Mouse (Mus musculus) v-Abl transformed pro-B cells (cell line): ENCODE measurements around the gene Mlh1.

Experiments used
- in situ Hi-C, 2 experiments: fragments of 400-800 bp; cut with MboI; formaldehyde crosslinking; loops; one replicate each; pipeline ENCODE4 v1.15.1; 2025; ENCODE audit not compliant: unreplicated experiment in 2 of 2

Gene Mlh1

DNA sequence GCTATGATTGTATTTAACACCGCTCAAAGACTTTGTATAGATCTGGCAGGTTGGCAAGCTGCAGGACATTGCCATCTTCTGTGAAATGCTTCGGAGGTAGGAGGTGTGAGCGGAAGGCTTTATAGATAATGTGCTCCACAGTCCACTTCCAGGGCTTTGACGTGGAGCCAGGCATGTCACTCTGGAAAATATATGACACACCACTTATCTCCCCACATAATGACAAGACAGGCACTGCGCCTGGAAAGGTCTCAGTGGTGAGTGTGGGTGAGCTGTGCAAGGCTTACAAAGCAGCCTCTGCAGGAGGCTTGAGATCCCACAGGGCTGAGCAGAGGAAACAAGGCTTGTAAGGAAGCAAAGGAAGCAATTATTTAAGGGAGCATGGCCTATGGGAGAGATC is 43.1 kb downstream of the Mlh1 start:
- in situ Hi-C loops: no loop called here

DNA sequence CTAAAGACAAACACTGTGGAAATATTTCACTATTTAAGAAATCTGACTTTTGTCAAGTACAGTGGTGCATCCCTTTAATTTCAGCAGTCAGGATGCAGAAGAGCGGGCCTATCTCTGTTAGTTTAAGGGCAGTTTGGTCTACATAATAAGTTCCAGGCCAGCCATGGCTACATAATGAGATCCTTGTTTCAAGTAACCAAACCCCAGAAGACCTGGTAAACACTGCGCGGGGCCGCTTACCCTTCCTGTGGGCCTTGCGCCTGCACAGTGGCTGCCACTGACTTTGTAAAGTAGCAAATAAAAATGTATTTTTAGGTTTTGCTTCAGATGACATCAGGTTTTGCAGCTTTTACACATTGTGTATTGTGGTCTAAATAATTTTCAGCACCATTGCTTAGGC is 48.2 kb downstream of the Mlh1 start:
- in situ Hi-C loops: no loop called here

DNA sequence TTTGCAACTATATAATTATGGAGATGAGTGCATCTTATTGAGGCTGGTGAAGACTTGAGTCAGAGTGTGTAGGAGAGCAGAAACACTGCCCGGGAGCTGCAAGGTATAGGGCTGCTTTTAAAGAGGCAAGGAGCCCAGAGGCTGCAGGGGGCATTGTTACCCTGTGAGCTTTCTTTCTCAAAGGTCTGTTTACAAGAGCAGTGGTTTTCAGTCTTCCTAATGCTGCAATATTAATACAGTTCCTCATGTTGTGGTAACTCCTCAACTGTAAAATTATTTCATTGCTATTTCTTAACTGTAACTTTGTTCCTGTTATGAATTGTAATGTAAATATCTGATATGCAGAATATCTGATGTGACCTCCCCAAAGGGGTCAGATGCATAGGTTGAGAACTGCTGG is 50.0 kb downstream of the Mlh1 start:
- in situ Hi-C loops: no loop called here

DNA sequence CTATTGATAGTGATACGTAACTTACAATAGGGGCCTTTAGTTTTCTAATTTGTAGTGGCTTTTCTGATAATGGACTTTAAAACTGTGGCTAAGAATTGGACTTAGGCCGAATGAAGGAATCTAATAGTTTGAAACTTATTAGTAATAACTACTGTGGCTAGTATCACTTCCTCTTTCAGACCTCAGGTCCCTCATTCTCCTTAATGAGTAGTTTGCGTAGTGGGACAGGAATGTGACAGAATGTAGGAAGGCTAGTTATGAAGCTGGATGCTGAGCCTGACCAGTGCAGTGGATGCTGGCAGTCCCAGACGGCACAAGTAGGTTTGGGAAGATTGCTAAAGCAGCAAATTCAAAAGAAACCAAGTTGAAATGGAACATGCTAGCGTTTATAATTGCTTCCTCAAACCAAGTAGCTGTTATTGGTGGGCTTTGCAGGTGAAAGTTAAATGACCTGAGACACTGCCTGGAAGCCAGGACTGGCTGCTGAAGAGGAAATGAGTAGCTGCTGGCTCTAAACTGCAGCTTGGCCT is 51.0 kb downstream of the Mlh1 start:
- in situ Hi-C loops: no loop called here

DNA sequence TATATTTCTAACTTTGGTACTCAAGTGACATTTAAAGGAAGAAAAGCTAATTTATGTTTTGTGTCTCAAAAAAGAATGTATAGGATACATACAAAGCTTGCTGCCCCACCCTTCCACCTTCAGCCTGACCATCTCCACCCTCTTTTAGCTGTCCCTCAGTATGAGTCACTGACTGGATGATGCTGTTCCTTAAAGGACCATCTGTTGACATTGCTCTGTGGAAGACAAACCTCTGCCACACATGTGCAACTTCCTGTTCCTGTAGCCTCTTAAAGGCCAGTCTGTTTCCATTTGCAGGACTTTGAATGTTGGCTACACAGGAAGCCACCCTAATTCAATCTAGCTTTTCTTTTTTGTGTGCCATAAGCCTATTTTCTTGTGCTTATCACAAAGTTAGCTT is 55.2 kb downstream of the Mlh1 start:
- in situ Hi-C loops: no loop called here

DNA sequence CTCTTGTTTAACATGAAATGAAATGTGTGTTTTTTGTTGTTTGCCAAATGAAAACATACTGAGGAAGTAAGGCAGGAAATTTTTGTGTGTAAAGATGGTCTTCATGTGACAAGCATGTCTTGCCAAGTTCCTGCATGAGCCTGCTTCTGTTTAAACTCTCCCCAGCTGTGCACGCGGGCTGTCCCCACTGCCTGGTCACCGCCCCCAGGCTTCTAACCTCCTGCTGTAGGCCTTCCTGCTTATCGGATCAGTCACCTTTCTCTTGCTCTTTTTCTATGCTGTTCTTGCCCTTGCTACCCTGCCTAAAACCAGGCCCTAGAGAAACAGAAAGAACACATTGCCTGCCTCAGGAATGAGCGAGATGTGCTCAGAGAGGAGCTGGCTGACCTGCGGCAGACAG is 58.1 kb downstream of the Mlh1 start:
- in situ Hi-C loops: no loop called here

DNA sequence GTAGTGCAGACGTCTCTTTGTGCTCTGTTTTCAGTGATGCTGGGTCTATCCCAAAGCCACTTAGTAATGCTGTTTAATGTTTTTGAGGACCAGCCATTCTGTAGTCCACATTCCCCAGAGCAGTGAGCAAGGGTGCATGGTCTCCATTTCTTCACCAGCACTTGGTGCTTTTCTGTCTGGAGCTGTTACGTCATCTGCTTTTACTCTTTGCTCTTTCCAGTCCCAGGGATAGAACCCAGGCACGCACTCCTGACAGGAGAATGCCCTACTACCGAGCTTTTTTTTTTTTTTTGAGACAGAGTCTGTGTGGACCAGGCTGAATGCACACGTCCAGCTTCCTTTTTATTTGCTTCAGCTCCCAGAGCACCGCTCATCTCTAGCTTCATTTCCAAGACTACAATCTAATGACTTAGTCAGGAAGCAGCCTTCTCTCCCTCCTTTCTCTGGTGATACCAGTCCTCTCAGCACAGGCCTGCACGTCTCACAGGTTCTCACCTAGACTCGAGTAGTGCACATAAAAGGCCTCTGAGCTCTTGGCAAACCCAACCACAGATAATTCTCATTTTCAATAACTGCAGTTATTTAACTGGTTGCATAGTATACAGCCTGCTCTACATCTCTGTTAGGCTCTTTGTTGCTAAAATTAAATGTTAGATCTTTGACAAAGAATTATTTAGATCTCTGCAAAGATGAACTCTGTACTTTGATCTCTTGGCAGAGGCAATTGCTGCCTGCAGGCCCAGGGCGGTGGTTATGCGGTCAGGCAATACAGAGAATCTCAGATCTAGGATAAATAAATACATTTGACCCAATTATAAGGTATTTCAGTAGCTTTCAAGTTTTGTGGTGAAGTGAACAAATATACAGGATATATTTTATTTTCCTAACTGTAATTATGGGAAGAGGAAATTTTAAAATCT is 60.2 kb downstream of the Mlh1 start:
- in situ Hi-C loops: no loop called here

DNA sequence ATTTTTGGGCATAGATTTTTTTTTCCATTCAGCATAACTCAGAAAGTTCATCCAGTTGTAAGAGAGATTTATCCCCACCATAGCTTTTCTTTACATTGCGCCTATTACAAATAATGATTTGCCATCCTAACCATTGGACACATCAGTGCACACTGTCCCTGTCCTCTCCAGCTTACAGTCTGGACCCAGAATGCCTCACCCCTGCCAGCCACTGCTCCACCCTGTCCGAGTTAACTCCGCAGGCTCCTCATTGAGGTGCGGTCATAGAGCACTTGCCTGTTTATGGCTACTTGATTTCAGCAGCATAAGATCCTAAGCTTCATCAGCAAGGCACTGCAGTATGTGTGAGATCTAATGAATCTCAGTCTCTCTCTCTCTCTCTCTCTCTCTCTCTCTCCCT is 61.2 kb downstream of the Mlh1 start:
- in situ Hi-C loops: no loop called here

DNA sequence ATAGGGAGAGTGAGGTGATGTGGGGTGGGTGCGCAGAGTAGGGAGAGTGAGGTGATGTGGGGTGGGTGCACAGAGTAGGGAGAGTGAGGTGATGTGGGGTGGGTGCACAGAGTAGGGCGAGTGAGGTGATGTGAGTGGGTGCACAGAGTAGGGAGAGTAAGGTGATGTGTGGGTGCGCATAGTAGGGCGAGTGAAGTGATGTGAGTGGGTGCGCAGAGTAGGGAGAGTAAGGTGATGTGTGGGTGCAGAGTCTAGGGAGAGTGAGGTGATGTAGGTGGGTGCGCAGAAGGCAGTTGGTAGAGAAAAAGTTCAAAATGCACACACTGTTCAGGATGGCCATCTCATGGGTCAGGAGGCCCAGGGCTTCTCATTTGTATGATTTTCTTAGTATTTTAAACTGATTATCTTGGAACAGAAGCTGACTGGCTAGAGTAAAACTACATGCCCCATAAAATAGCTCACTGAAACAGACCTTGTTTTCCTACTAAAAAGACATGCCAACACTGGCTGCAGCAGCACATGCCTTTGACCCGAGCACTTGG is 62.4 kb downstream of the Mlh1 start:
- in situ Hi-C loops: no loop called here

DNA sequence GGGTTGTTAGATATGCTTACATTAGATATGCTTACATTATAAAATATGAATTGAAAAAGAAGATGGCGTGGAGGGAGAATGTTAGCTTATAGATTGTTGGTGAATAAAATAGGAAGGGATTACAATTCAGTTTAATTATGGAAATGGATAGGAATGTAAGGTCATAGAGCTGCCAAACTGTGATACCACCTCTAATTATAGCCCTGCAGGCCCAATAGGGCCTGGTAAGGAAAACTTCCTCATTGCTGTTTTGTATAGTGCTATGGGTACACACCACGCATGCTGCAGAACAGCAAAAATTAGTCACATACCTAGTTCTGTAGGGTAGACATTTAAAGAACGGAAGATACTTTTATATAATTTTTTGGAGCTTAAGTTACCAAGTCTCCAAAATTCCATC is 63.4 kb downstream of the Mlh1 start:
- in situ Hi-C loops: no loop called here

DNA sequence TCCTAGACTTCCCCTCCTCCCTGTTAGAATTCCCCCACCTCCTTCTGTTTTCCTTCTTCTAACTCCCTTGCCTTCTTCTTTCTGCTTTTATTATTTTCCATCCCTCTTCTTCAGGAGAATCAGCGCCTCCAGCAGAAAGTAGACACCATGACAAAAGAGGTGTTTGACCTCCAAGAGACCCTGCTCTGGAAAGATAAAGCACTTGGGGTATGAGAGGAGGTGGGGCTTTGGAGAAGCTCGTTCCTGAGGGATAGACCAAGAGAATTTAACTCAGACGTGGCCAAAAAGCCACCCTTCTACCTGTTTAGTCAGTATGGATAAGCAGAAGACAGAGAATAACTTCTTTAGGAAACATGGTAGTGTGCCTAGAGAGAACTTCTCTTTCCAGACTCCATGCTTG is 63.9 kb downstream of the Mlh1 start:
- in situ Hi-C loops: no loop called here

DNA sequence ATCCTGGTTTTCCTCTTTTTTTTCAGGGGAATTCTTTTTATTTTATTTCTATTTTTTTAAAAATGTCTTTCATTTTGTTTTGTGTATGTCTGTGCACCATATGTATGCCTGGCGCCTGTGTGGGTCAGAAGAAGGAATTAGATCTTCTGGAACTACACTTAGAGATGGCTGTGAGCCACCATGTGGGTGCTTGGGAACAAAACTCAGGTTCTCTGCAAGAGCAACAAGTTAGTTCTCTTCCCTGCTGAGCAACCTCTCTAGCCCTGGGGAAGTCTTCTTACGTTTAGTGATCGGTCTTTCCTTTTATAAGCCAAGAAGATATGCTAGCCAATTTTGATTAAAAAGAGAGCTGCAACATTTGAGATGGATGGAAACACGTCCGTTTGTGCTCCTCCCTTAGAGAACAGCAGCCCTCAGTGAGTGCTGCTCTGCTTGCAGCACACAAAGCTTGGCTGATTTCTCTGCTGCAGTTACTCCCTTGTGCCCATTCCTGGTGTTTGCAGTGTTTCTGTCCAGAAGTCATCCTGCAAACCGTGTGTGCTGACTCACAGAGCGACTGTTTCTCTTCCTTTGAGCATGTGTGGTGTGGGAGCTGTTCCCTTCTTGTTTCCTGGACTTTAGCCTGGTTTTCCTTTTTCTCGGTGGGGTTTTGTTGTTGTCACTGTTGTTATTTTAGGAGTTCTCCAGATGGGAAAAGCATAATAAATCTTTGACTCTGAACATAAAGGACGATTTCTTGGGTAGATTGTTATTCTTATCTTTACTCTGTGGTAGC is 66.8 kb downstream of the Mlh1 start:
- in situ Hi-C loops: no loop called here

DNA sequence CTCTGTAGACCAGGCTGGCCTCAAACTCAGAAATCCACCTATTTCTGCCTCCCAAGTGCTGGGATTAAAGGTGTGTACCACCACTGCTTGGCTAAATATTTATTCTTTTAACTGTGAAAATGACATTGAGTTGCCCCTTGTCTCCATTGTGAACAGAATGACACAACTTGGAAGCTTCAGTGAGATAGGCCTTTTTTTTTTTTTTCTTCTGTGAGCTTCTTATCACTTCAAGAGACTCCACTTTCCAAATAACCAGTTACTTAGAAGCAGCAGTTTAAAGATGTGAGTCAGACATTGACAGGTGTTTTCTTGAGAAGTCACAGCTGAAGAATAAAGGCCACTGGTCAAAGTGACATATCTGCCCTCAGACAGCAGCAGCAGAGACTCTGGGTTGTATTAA is 71.4 kb downstream of the Mlh1 start:
- in situ Hi-C loops: no loop called here

DNA sequence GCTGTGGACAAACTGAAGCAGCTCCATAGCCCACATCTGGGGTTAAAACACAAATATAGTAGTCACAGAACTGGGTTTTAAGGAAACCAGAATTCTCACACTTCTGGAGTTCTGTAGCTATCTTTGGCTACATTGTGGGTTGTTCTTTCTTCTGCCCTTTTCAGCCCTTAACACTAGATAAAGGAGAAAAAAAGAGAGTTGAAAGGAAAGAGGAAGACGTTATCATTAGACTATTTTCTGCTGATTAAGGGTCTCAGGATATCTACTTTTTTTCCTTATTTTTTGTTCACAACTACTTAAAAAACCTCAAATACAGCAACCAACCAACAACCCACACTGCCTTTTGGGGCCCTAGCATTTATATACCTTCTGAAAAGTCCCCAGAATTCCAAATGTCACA is 73.3 kb downstream of the Mlh1 start:
- in situ Hi-C loops: no loop called here

DNA sequence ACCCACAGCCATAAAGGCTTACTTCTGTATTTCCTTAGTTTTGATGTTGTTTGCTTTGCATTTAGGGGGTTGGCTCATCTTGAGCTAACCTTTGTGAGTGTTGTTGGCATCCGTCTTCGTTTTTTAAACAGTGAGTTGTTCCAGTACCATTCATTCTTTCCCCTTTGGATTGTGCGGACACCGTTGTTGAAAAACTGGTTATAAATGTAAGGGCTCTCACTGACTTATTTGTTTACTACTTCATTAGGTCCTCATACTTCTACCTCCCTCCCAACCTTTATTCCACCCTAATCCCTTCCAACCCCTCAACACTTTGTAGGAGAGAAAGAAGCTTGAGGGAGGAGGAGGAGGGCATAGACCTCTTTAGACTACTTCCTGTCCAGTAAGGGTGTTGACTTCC is 73.9 kb downstream of the Mlh1 start:
- in situ Hi-C loops: no loop called here

DNA sequence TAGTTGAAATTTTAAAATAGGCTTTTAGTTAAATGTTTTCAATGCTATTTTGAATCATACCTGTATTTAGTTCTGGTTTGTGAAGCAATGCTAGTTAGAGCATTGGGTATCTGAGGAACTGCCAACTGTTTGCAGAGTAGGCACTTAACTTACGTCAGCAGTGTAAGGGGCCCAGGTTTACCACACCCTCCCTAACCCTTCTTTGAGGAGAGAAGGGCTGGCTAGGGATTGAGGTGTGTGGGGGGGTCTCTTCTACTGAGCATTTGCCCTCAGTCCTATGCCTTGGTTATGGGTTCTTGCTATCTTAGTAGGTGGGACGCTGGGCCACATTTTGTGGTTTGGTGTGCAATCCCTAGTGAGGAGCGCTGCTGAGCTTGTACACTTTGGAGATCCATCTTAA is 74.5 kb downstream of the Mlh1 start:
- in situ Hi-C loops: no loop called here

DNA sequence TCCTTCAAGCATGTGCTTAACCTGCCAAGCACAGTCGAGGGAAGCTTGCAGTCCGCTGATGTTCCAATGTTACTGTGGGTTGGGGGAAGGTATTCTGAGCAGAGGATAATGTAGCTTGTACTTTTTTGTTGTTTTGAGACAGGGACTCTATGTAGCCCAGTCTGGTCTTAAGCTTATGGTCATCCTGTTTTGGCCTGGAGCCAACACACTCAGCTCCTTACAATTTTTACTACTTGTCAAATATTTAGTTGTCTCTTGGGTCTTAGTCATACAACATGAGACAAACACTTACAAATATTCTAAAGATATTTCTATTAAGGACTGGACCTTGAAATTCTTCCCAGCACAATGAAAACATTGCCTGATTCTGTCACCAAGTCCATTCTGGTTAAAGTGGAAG is 78.4 kb downstream of the Mlh1 start:
- in situ Hi-C loops: no loop called here

DNA sequence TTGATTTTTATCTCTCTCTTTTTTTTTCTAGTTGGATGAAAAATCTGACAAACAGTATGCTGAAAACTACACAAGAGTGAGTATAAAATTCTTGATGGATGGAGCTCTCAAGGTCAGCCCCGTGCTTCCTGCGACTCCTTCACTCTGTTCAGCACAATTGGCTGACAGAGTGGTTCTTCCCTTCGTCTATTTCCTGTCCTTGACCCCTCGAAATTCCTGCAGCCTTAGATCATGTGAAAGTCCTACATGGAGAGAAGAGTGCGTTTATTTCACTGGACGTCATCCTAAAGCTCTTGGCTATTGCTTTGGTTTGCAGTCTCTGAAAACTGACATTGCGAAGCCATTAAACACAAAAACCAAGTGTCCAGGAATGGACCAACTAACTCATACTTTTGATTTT is 82.9 kb downstream of the Mlh1 start:
- in situ Hi-C loops: no loop called here

DNA sequence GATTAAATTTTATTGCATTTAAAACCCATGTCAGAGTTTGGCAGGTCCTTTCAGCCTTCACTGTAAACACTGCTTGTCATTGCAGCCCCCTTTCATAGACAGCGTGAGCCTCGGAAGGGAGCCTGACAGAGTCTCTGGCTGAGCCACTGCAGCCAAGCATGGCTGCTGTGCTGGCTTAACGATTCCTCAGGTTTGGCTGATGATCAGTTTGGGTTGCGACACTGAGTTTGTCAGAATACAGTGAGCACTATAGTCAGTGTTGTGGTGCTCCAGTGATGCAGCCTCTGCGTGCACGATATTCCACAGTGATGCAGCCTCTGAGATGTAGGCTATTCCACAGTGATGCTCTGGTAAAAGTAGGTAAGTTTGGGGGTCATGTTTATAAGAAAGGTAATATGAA is 84.7 kb downstream of the Mlh1 start:
- in situ Hi-C loops: no loop called here

DNA sequence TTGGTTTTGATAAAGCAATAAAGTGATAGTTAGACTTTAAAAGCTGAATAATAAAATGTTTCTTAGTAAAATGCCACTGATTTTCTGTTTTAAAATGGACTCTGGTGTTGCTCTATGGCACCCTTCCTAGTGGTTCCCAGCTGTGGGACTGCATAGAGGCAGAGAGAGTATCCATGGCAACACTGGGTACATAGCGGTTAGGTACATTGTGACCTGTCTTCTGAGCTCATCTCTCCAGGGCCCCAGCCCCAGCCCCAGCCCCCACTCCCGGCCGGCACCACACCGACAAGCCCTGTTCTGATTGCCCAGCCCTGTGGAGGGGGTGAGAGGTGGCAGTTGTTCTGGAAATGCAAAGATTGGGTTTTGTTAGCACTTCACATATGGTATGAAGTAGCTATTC is 86.7 kb downstream of the Mlh1 start:
- in situ Hi-C loops: loop anchor here in 1 of 2 experiments (5.0 kb wide), 1 partner anchor 43 kb away; no protein-coding TSS in a partner anchor

DNA sequence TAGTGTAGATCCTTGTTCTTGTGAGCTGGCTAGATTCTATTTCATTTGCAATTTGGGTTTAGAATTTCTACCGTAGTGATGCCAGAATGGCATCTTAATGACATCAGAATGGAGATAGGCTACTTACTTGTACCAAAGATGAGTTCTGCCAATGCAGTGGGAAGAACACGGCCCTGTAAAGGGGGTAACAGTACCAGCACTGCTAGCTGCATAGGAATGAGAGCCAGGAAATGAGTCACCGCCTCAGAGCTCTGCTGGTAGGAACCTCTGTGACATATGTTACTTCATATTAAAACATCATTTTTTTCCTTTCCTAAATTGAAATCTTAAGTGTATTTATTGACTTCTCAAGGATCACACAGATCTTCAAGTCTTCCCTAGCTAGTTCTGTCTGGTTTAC is 89.4 kb downstream of the Mlh1 start:
- in situ Hi-C loops: loop anchor here in 1 of 2 experiments (5.0 kb wide), 1 partner anchor 40 kb away; no protein-coding TSS in a partner anchor
